Mouse (Mus musculus): ENCODE measurements at regions not wholly inside any gene's neighbourhood (a gene's known extent, or its start where the extent isn't known, plus 50 kb on each side); places are given as distances from the start of the nearest gene placed in this dataset.

DNA sequence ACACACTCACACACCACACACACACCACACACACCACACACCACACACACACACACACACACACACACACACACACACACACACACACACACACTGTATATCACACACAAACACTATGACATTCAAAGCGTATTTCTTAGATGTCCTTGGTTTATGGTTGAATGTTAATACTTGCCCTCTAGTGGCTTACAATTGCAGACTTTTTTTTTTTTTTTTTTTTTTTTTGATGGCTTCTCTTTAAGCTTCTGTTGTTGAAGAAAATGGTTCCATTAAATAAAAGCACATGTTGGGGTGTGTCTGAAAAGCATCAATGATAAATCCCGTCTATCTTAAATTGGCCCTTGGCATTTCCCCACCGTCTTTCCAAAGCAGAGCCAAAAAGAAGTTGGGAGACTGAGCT, 79.5 kb upstream of the Nrbf2 start:
- TF ChIP-seq EP300 (optimal IDR thresholded peaks at IDR 0.05) (no peak), CTCF (IDR thresholded peaks at IDR 0.05; ENCODE audit: low read depth) (no peak)
